Mouse (Mus musculus): Measurements from ENCODE around the gene Thbs2.
A peak's percentile ranks its signal among the peaks of the same experiment; 100 is the strongest.

Thbs2 gene

DNA sequence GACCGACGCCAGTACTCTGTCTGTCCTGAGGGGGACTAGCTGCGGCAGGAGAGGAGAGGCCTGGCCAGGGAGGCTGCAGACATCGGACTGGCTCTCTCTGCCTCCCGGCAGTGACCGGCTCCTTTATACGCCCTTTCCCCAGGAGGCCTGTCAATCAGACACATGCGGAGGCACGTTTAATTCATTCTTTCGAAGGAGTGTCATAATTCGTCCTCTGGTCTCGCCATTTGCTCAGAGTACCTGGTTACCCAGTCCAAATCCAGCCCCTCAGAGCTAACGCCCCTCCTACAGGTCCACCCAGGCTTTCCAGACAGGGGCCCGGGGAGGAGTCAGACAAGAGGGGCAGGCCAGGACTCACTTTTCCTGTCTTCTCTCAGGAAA lies at the start of gene Thbs2:
Gene Thbs2 (minus strand): TSS at position 242 of the 381 bp plus-strand sequence.
- no peak for DNase-seq

DNA sequence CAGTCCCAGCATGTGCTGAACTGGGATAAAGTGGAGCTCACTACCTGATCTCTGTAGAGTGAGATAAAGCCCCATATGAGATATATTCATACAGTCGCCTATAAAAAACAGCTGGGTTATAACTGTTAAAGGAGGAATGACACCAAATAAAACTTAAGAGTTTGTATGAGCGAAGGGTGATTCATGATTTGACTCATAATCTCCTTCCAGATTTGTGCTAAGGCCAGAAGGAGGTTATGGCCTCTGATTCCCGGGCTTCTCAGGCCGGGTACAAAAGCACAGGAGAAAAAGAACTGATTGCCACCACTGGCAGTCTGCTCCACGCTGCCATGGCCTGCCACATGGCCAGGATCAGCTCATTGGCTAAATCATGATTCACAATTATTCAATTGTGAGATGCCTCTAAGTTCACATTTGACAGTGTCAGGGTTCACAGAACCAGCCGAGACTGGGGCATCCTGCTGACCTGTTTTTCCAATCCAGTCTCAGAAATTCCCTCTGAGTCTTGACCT lies 41.5 kb upstream of the Thbs2 start:
- DNase-seq, result no peak

DNA sequence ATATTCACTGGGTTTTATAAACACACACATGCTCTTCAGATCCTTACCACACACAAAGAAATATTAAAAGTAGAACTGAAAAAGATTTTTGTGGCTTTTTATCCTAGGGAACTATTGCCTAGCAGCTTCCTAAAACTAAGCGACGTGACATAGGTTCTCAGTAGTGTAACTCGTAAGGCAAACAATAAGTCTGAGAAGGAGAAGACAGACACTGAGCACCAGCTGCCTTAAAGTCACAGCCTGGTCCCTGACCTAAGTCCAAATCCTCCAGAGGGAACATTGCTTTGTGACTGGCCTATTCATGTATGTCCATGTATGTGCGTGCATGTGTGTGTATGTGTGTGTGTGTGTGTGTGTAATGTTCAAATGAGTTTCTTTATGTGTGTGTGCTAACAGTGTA lies 40.3 kb upstream of the Thbs2 start:
- DNase-seq, result no peak

DNA sequence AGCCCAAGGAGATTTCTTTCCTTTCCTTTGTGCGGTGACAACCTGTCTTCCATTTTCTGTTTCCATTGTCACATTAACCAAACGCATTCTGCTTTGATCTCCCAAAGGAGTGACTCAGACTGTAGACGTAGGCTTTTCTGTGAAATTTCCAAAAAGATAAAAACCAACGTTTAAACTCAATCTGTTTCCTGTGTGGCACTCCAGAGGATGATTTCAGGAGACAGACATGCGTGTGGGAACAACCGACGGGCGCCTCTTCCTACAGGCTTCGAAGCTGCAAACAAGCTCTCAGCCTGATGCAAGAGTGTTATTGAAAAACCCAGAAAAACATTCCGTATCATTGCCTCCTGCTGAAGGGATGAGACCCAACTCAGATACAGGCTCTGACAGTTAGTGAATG lies 39.9 kb upstream of the Thbs2 start:
- peak; percentile 57 for DNase-seq

DNA sequence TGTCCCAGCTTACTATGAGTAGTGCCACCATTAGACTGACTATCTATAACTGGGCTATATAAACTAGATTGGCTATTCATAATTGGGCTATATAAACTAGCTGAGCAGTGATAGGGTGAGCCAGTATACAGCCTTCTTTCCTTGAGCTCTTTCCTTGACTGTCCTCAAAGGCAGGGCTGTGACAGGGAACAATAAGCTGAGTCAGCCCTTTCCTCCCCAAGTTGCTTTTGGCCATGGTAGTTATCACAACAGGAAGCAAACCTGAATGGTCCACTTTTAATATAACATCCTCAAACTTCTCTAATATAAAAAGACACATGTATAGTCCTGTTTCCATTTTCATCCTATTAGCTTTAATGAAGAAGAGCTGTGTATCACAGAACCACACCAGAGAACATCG lies 39.0 kb upstream of the Thbs2 start:
- DNase-seq, result no peak

DNA sequence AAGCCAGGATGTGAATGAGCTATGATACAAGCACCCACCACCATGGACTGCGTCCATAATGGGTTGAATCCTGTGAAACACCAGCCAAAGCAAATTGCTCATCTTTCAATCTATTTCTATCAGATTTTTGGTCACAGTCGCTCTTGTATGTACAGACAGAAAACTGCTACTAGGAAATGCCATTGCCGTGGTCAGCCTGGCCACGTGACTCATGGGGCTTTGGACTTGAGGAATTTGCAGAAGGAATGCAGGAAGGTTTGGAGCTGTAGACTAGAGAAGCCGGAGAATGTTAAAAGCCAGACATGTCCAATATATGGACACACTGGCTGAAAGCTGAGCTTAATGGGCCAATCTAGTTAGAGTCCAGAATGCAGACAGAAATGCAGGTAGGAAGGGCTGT lies 36.6 kb upstream of the Thbs2 start:
- no peak for DNase-seq

DNA sequence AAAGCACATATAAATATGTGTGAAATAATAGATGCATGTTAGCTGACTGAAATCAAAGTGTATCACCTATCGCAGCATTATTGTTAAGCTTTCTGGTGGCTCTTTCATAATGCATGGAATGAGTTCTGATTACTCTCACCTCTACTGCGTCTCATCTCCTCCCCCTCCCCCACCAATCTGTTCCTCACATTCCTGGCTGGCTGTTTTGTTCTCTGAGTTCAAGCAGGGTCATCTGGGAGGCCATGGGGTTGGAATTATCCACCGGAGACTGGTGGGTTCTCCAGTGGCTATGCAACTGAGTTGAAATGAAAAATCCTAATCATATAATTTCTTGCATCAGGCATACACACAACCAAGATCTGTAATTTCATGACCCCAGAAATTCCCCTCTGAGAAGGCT lies 33.4 kb upstream of the Thbs2 start:
- no peak for DNase-seq

DNA sequence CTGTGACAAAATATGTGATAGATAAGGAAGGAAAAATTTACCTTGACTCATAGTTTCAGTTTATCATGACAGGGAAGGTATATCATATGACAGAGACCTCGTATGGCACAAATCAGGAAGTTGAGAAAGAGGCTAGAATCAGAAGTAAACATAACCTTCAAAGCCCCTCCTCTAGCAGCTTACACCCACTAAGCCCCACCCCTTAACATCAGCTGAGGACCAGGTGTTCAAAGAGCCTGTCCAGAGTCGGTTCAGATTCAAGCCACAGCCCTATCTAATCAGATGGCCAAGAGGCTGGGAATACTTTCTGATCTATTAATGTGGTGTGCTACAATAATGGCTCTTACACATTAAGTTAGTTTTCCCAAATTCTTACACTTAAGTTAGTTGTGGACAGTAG lies 30.8 kb upstream of the Thbs2 start:
- no peak for DNase-seq

DNA sequence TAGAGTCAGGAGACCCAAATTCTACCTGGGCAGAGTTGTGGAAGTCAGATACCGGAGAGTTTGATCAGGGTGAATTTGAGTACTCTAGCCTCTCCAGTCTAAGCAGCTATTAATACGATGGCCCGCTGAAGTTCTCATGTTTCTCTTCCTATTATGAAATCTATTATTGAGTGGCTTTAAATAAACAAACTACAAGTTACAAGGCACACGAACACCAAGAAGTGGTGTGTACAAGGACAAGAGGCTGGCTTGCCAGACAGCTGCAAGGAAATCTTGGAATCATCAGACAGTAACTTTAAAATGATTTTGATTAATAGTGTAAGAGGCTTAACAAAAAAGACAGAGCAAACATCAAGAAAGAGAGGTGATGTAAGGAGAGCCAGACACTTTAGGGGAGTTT lies 27.3 kb upstream of the Thbs2 start:
- DNase-seq, result no peak

DNA sequence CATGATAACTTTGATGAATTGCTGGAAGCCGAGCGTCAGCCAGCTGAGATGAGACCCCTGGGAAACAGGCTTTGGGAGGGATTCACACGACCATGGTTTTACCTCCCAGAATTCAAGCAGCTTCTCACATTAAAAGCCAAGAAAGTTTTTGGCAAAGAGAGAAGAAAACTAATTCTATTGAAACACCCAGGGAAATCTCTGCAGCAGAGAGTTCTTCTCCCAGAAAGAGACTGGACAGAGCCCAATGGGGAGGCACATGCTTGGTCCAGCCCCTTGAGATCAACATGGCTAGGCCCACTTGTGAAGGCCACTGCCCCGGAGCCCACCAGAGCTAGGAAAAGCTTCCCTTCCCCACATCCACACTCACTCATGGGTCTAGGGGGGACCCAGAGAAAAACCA lies 26.9 kb upstream of the Thbs2 start:
- no peak for DNase-seq

DNA sequence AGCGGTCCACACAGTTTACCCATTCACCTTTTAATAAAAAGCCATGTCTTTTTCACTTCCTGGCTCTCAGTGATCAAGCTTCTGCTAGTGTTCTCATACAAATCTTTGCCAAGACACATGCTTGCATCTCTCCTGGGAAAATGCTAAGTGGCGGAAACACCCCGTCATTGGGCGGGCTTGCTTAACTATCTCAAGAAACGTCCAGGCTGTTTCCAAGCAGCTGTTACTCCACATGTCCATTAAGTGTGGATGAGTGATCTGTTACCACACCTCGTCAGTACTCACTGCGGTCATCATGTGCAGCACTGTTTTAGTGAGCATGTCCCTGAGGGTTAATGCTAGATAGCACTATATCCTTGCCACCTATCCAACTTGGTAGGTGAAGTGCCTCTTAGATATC lies 26.2 kb upstream of the Thbs2 start:
- no peak for DNase-seq

DNA sequence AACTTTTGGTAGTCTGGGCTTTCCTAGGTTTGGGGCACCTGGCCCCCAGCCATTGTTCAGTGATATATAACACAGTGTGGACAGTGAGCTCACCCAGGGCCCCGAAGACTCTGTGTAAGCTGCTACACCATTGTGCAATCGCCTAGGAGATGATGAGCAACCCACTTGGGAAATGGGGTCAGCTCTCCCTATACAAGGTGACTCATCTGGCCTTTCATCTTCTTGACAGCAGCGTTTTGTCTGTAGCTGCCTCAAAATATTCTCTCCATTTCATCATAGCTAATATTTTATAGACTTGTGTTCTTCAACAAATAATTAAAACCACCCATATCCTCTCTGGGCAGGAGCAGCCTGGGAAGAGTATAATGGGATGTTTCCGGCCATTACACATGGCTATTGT lies 24.8 kb upstream of the Thbs2 start:
- no peak for DNase-seq

DNA sequence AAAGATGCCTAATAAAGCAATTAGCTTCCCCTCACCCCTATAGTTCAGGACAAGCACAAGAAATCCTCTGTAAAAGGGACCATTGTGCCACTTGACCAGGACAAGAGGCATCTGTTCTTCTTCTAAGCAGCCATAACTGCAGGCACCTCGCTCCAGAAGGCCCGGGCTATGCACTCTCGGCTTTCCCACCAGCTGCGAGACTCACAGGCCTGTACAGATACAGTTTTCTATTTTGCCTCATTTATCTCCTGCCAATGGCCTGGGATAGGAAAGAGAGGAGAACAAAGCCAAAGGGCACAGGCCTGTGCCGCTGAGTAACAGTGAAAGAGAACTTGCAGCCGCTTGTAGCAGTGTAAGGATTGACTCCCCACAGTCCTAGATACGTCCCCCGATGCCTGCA lies 20.7 kb upstream of the Thbs2 start:
- DNase-seq, result no peak

DNA sequence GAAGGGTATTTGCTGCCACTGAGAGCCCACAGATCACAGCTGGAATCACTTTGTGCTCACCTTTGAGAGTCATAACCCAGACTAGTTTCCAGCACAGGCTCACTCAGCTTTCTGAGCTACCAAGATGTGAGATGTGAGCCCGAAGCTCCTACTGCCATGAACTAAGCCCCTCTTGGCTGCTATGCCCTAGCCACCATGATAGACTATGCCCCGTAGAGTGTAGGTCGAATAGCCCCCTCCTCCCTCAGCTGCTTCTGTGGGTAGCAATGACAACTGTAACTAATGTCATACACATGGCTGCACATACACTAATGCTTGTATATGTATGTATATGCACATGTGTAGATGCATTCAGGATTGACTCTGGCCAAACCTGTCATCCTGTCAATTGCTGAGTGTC lies 20.3 kb upstream of the Thbs2 start:
- DNase-seq, result no peak

DNA sequence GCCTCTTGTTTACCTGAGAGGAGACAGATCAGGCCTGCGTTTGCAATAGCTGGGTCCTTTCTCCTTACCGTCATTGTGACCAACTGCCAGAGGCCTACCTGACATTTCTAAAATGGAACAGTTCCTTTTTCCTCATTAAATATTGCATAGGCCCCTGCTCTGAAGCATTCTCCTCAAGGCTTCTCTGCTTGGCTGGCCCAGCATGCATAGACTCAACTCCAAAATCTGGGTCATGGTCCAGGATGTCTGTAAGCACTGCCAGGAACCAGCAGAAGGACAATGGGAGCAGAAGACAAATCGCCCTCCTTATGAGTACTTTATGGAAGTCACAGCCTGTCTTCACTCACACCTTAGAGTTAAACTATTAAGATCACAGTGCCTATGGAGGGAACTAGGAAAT lies 17.7 kb upstream of the Thbs2 start:
- no peak for DNase-seq

DNA sequence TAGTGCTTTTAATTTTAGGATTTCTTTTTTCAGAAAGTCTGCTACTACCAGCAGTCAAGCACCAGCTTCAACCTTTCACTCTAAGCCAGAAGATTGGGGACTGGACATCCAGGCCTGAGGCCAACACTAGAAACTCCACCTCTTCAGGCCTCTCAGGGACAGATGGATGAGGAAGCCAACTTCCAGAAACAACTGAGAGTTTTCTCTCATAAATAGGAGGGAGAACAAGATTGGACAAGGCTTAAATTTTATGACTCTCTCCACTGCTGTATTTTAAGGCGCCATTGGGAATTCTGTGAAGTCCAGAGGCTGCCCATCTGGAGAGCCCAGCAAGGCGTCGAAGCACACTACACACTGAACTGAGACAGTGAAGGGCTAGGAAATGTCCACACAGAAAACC lies 17.0 kb upstream of the Thbs2 start:
- DNase-seq, result no peak

DNA sequence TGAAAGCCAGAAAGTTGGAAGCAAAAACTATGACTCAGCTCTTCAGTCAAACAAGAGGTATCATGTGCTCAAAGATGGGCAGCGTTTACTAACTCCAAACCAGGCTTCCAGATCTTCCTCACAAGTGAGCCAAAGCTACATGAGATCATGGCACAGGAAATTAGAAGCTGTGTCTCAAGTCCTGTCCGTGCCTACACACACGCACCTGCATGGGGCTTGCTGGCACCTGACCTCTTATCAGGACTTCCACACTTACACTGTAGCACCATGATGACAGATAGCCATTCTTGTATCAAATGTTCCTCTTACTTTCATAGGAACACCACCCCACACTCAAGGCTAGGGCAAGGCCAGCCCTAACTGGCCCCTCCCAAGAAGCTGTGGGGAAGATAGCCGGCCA lies 12.0 kb upstream of the Thbs2 start:
- DNase-seq, result no peak

DNA sequence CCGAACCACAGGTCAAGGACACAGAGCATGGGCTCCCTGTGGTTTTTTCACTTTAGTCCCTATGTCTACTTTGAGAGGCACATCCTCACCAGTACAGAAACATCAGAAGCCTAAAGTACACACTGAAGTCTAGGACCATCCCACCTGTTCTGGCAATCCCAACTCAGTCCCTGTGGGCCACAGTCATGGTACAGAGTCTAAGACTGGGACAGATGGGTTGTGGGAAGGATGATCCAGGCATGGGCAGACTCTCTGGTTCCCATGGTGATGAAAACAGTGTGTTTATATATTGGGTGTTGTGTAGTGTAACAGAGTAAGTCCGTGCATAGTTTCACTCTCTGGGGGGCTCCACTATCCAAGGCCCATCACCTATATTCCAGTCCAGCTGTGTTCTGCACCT lies 11.4 kb upstream of the Thbs2 start:
- DNase-seq, result no peak

DNA sequence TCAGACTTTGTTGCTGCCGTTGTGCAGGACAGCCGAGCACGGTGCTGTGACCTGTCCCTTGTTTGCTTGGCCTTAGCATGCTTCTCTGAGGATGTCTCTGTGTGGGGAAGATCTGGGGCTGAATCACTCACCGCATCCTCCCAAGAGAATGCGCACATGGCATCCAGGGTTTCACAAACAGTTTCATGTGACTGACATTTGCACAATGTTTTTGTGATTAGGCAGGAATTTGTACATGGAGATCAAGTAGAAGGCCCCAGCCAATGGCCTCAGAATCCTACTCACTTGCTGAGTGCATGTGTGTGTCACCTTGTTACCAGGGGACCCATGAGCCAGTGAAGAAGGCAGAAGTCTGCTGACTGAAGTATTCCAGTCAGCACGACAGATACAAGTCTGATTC lies 9.7 kb upstream of the Thbs2 start:
- DNase-seq, result no peak

DNA sequence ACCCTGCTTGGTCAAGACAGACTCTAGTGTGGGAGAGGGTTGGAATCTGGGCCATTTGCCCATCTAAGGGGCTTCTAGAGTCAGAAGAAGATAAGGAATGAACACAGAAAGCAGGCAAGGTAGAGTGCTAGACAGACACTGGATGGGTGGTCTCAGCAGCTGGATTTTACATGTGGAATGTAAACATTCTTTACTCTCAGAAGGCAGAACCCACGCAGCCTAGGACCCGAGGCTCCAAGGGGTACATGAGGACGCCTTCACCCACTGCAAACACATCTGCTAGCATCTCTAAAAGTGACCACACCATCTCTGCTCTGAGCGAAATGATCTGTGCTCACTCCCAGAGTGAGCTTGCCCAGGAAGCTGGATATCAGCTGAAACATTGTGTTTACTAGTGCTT lies 9.2 kb upstream of the Thbs2 start:
- DNase-seq, result no peak

DNA sequence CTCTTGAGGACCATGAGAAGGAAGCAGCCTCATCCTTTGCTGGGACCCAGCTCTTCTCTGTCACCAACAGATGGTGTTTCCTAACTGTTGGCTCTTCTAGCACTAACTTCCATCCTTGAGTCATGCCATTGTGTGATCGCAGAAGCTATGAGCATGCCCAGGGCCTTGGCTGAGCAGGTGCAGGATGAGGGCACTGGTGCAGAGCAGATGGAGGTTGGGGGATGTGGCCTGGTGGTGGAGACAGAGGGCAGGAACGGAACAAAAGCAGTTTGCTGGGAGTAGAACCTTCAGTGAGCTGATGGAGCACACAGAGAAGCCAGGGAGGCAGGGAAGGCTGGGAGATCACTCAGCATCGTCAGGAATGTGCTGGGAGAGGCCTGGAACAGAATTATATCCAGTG lies 8.7 kb upstream of the Thbs2 start:
- peak; percentile 30 for DNase-seq

DNA sequence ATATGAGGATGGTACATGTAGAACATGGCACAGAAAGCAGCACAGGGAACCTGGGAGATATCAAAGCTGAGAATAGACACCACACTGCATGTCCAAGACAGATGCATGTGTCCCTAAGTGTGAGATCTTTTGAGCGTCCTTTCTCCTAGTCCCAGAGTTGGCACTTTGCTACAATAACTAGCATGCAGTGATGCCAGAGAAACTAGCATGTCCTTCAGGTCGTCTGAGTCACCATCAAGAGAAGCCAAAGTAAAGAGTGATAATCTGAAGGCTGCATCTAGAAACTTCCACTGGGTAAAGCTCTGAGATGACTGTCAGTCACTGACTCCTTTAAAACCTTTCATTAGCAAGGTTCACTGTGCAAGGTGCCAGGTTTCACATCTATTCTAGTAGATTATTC lies 7.9 kb upstream of the Thbs2 start:
- DNase-seq, result no peak

DNA sequence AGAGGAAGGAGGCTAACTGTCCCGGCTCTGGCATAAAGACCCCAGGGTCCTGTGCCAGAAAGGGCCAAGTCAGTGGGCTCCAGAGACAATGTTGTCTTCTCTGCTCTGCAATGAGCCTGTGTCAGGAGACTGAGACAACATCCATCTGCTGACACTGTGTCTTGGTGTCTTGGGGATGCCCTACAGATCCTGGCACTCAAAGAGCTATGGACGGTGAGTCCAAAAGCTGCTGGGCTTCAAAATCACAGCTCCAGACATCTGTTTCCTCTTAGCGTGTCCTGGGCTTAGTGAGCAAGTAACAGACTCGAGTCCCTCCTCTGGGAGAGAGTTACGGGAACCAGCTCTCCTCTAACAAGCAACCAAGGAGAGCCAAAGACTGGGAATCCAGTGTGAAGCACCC lies 6.2 kb upstream of the Thbs2 start:
- DNase-seq, result no peak

DNA sequence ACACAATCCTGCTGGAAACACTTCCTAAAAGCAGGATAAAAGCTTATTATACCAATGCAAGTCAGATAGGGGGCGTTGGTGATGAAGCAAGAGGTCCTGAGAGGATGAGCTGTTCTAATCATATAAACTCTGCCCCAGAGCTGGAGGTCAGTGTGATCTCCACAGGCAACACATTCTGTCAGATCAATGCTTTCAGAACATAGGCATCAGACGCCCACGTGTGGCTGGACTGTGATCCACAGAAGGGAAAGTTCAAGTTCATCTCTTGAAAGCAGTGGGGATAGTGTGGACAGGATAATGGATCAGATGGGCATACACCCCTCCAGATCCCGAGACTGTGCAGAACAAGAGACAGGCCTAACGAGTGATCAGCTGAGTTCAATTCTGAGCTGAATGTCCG lies 4.2 kb upstream of the Thbs2 start:
- DNase-seq, result no peak

DNA sequence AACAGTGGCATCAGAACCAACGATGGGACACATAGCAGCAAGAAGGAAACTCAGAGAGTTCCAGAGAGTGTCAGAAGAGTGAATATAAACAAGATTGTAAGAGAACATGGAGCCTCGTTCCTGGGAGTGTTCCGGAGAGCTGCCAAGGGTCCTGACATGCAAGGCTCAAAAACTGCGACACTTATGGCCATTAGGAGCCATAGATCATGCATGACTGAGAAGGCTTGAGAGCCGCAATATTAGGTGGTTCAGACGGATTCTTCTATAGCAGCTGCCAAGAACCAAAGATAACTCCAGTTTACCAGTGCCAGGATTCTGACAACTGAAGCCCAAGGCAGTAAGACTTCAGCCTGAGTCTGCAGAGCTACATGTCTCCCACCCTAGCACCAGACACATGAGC lies 3.1 kb upstream of the Thbs2 start:
- no peak for DNase-seq

DNA sequence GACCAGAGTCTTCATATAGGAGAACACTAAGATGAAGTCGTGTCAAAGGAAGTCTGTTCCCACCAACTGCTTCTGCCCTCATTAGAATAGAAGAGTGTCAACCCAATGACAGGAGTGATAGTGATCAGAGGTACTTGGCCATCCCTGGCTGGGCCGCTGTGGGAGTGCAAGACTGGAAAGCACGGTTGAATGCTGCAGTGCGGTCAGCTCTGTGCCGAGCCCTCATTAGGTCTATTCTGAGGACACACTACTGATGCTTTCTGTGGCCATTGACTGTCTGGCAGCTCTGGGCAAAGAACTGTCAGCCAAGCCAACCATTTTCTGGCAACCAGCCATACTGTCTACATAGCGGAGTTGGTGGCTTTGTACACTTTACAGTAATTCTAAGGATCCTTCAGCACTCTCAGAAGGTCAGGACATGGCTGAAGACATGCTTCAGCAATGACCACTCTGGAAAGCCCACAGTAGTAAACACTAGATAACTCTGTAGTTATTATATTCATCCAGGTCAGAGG lies 2.3 kb upstream of the Thbs2 start:
- no peak for DNase-seq

All from right cerebral cortex, adult 18-20 months (tissue).